Mouse (Mus musculus) liver, postnatal 0 days (tissue): ENCODE measurements at regions not wholly inside any gene's neighbourhood (a gene's known extent, or its start where the extent isn't known, plus 50 kb on each side); places are given as distances from the start of the nearest gene placed in this dataset.

Experiments used
- CTCF ChIP-seq: sonication (generic); IDR thresholded peaks from 2 replicates; pipeline ENCODE4 v1.5.1; 2016; ENCODE audit warnings: antibody characterized with exemption, low read depth
- EP300 ChIP-seq: IDR thresholded peaks from 2 replicates; pipeline ENCODE4 v1.6.1; 2016; ENCODE audit warnings: antibody characterized with exemption, low read depth, mild to moderate bottlenecking

DNA sequence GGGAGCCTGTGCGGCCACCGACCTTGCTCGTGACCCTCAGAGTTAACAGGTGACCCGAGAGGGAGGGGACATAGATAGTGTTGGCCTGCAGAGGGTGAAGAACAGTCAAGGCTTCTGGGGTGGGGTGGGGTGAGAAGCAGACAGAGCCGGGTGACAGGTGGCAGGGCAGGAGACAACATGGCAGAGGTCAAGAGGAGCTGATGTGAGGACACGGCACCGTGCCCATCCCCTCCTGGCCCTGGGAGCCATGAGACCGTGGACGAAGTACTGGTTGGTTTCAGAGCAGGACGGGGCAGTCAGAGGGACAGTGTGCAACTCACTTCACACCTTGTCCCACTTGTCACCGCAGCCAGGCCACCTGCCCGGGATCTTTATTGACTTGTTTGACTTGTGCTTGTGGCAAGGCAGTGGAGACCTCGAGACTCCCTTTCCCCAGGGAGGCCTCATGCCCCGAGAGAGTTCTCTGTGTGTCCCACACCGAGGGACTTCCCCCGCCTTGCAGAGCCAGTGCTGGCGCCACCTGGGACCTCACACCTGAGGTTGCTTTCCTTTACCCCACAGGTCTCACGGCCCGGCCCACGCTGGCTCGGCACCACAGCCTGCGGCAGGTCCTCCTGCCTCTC lies 65.4 kb upstream of the Tmem189 start:
- TF ChIP-seq CTCF = no peak
- no peak for TF ChIP-seq EP300
